Mouse (Mus musculus): ENCODE measurements around the gene Smcp. TPM values are rescaled to one million over a fixed set of nuclear protein-coding genes. Genes with fewer than 3 reads are reported as not detected.

Smcp gene
- polyA plus RNA-seq, 1 experiment from 2014 or later: not detected

DNA sequence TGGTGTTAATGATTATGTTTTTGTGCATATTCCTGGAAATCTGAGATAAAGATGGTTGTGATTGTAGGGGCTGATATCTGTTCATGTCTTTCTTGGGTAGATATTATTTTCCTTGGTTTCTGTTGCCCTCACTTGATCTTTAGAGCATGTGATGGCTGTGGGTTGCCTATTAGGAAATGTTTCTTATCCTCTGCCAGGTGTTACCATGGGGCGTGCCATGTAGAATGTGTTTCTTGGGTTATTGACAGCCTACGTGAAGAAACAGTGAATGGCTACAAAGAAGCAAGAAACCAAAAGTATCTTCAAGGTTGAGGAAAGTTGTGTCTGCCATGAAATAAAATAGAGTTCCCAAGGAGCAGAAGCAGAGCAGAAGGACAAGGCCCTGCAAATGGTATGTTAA is 9.6 kb upstream of the Smcp start:
- no peak overlapping the region for H3K27ac ChIP-seq (ENCODE audit: low read length)
- H3K4me1 ChIP-seq (ENCODE audit: control insufficient read depth, insufficient read depth, low read length): no peaks in the 10 kb centered on the region
- H3K36me3 ChIP-seq (ENCODE audit: control insufficient read depth, insufficient read depth): no peaks in the 10 kb centered on the region
- no peak overlapping the region for H3K4me3 ChIP-seq (ENCODE audit: low read length)
- no peak overlapping the region for H3K4me2 ChIP-seq (ENCODE audit: low read depth, low read length)
- no peak overlapping the region for H3K9ac ChIP-seq (ENCODE audit: low read length)
- H3K9me3 ChIP-seq (replicated peaks; ENCODE audit: control insufficient read depth, low read length): no peaks in the 10 kb centered on the region
- ATAC-seq (replicated peaks; ENCODE audit: extremely low read depth, insufficient read depth, low FRiP score): no peak
- 92% methylated on average over 2 of the region's 2 CpGs for WGBS
- H3K27me3 ChIP-seq (ENCODE audit: control insufficient read depth, insufficient read depth, low read length): no peaks in the 10 kb centered on the region

DNA sequence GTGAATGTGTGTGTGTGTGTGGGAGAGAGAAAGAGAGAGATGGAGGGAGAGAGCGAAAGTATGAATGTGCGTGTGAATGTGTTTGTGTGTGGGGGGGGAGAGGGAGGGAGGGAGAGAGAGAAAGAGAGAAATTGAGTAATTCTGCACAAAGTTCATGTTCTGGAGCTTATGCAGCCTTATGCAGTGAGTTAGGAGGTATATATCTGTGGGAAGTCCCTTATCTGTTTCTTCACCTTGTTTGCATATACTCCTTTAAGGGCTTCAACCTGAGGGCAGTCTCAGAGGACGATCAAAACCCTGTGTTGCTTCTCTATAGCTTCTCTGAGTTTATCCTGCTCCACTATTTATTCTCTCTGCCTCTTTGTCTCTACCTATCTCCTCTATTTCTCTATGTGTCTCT is 1.6 kb downstream of the Smcp start:
- no peak overlapping the region for H3K9ac ChIP-seq (ENCODE audit: low read length)
- 77% methylated on average over 3 of the region's 3 CpGs for WGBS
- no peak overlapping the region for H3K27ac ChIP-seq (ENCODE audit: low read length)
- no peaks in the 10 kb centered on the region for H3K9me3 ChIP-seq (replicated peaks; ENCODE audit: control insufficient read depth, low read length)
- no peak for ATAC-seq (replicated peaks; ENCODE audit: extremely low read depth, insufficient read depth, low FRiP score)
- H3K27me3 ChIP-seq (ENCODE audit: control insufficient read depth, insufficient read depth, low read length): no peaks in the 10 kb centered on the region
- H3K36me3 ChIP-seq (ENCODE audit: control insufficient read depth, insufficient read depth): no peaks in the 10 kb centered on the region
- no peaks in the 10 kb centered on the region for H3K4me1 ChIP-seq (ENCODE audit: control insufficient read depth, insufficient read depth, low read length)
- H3K4me3 ChIP-seq (ENCODE audit: low read length): no peak overlapping the region
- H3K4me2 ChIP-seq (ENCODE audit: low read depth, low read length): no peak overlapping the region

DNA sequence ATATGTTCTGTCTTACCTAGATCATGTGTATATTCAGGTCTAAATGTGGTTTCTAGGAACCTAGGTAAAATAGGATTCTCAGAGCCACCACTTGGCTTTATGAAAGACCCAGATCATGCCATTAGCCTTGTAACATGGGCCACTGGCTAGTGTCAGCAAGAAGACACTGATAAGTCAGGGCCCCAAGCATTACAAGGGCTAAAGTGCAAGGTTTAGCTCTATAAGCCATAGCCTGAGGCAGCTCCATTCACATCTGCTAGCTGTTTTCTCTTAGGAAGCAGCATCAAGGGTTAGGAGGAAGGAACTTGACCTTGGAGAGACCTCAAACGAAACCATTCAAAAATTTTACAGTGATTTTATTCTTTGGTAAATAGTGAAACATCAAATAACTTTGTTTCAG is 3.7 kb downstream of the Smcp start:
- Histone ChIP-seq H3K4me2 (ENCODE audit: low read depth, low read length) (no peak overlapping the region), H3K27ac (ENCODE audit: low read length) (no peak overlapping the region), H3K4me3 (ENCODE audit: low read length) (no peak overlapping the region), H3K4me1 (ENCODE audit: control insufficient read depth, insufficient read depth, low read length) (no peaks in the 10 kb centered on the region), H3K36me3 (ENCODE audit: control insufficient read depth, insufficient read depth) (no peaks in the 10 kb centered on the region), H3K9ac (ENCODE audit: low read length) (no peak overlapping the region), H3K27me3 (ENCODE audit: control insufficient read depth, insufficient read depth, low read length) (no peaks in the 10 kb centered on the region), H3K9me3 (replicated peaks; ENCODE audit: control insufficient read depth, low read length) (no peaks in the 10 kb centered on the region)
- 49% methylated on average over 1 of the region's 1 CpGs for WGBS
- ATAC-seq (replicated peaks; ENCODE audit: extremely low read depth, insufficient read depth, low FRiP score): no peak

DNA sequence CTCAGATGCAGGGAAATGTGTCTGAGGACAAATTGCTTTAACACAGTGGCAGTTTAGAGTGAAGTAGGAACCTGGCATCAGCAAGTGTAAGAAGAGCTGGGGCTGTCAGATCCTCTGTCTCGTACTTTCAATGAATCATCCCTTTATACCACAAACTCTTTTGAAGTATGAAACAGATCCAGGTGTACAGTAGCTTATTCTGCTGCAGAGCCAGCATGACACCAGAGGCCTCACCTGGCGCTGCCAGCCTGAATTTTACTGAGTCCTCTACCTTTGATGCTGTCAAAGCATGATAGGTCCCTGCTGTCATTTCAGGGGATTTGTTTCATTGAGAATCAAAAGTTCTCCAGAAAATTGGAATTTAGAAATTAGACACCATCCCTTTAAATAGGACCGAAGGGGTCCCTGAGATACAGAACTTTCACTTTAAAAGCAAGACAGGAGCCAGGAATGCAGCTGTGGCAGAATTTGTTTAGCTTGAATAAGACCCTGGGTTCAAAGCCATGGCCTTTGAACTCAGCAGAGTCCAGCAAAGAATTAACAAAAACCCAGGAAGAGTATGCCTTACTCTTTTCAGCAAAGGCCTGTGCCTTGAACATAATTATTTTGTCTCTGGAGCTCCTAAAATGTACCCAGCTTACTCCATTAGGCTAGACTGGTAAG is 5.5 kb downstream of the Smcp start:
- no peak overlapping the region for H3K27ac ChIP-seq (ENCODE audit: low read length)
- H3K4me2 ChIP-seq (ENCODE audit: low read depth, low read length): no peak overlapping the region
- no peaks in the 10 kb centered on the region for H3K27me3 ChIP-seq (ENCODE audit: control insufficient read depth, insufficient read depth, low read length)
- no peaks in the 10 kb centered on the region for H3K4me1 ChIP-seq (ENCODE audit: control insufficient read depth, insufficient read depth, low read length)
- ATAC-seq (replicated peaks; ENCODE audit: extremely low read depth, insufficient read depth, low FRiP score): no peak
- H3K4me3 ChIP-seq (ENCODE audit: low read length): no peak overlapping the region
- H3K36me3 ChIP-seq (ENCODE audit: control insufficient read depth, insufficient read depth): no peaks in the 10 kb centered on the region
- WGBS: 72% methylated on average over 3 of the region's 3 CpGs
- no peak overlapping the region for H3K9ac ChIP-seq (ENCODE audit: low read length)
- H3K9me3 ChIP-seq (replicated peaks; ENCODE audit: control insufficient read depth, low read length): no peaks in the 10 kb centered on the region

DNA sequence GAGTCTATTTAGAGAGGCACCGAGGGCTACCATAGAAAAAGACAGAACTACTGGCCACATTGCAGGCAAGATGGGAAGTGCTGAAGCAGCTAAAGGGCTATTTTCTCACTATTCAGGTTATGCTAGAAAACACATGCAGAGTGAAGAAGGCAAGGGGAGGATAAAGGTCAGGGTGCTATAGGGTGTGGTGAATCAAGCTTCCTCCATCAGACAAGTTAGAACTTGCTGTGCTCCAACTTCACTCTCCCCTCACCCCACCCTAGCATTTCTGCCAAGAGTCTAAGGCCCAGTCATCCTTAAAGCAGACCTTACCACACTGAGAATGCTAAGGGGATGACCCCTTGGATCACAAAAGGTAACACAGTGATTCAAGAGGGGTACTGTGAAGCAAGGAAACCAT is 9.3 kb downstream of the Smcp start:
- WGBS: 82% methylated on average over 1 of the region's 1 CpGs
- Histone ChIP-seq H3K27me3 (ENCODE audit: control insufficient read depth, insufficient read depth, low read length) (no peaks in the 10 kb centered on the region), H3K27ac (ENCODE audit: low read length) (no peak overlapping the region), H3K9me3 (replicated peaks; ENCODE audit: control insufficient read depth, low read length) (no peaks in the 10 kb centered on the region), H3K4me3 (ENCODE audit: low read length) (no peak overlapping the region), H3K4me2 (ENCODE audit: low read depth, low read length) (no peak overlapping the region), H3K36me3 (ENCODE audit: control insufficient read depth, insufficient read depth) (no peaks in the 10 kb centered on the region), H3K4me1 (ENCODE audit: control insufficient read depth, insufficient read depth, low read length) (no peaks in the 10 kb centered on the region), H3K9ac (ENCODE audit: low read length) (no peak overlapping the region)
- ATAC-seq (replicated peaks; ENCODE audit: extremely low read depth, insufficient read depth, low FRiP score): no peak

DNA sequence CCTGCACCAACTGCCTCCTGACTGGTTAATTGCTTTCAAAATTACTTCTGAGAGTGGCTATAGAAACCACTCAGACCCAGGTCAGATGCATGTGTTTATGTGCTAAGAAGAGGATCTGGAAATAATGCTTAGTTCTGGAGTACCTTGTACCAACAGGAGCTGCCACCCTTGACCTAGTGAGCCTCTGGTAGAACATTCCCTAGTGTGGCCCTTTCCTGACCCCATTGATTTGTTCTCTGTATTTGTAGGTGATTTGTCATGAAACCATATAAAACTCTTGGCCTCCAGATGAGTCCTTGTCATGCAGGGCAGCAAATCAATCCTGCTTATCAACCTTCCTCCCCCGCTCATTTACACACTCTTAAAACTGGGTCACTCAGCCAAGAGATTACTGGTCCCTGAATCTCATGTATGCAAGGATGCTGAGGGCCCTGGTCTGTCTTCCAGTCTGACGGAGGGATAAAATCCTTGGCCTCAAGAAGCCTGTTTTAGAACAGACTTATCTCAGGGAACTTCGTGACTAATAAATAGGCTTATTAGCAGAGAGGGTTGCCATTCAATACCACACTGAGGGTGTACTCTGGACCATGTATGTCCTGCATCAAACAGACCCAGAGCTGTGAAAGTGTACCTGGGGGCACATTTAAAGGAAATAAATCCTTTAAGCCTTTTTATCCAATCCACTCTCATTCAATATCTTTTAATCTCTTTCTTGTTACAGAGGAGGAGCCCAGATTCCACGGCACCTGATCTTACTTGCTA is 10.0 kb downstream of the Smcp start:
- 58% methylated on average over 4 of the region's 4 CpGs for WGBS

DNA sequence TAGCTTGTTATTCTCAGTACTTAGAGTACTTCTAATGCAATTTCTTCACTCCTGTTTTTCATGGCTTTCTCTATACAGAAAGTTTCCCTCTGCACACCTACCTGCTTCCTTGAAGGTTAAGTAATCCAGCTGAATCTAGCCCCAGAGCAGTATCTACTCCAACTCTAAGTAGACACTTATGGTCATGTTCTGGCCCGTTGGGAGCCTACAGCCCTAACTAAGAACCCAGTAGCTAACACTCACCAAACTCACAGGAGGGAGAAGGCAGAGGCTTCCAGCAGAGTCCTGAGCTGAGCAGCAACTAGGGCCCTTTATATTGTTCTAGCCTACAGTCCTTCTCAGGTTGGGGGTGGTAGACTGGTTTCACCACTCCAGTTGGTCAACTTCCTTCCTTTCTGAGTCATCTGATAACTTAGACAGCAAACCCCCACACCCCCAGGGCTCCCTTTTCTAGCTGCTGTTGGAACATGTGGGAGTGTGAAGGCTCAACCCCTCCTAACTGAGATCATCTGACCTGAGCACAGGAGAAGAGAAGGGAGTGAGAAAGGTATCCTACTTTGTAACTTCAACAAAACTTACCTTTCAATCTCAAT is 15.3 kb downstream of the Smcp start, which contains the start of gene Ivl:
TSS of gene Ivl (minus strand) at position 287 of the 593 bp plus-strand sequence.
- 59% methylated on average over 1 of the region's 1 CpGs for WGBS
- ATAC-seq (replicated peaks; ENCODE audit: extremely low read depth, insufficient read depth, low FRiP score): no peak

More for the DNA sequence above, 10.0 kb downstream of the Smcp start:
- H3K9me3 ChIP-seq (replicated peaks; ENCODE audit: control insufficient read depth, low read length): no peaks in the 10 kb centered on the region
- H3K4me1 ChIP-seq (ENCODE audit: control insufficient read depth, insufficient read depth, low read length): no peaks in the 10 kb centered on the region
- ATAC-seq (replicated peaks; ENCODE audit: extremely low read depth, insufficient read depth, low FRiP score): no peak
- no peak overlapping the region for H3K4me2 ChIP-seq (ENCODE audit: low read depth, low read length)
- H3K27me3 ChIP-seq (ENCODE audit: control insufficient read depth, insufficient read depth, low read length): no peaks in the 10 kb centered on the region
- H3K27ac ChIP-seq (ENCODE audit: low read length): no peak overlapping the region
- H3K9ac ChIP-seq (ENCODE audit: low read length): no peak overlapping the region
- no peaks in the 10 kb centered on the region for H3K36me3 ChIP-seq (ENCODE audit: control insufficient read depth, insufficient read depth)
- no peak overlapping the region for H3K4me3 ChIP-seq (ENCODE audit: low read length)

DNA sequence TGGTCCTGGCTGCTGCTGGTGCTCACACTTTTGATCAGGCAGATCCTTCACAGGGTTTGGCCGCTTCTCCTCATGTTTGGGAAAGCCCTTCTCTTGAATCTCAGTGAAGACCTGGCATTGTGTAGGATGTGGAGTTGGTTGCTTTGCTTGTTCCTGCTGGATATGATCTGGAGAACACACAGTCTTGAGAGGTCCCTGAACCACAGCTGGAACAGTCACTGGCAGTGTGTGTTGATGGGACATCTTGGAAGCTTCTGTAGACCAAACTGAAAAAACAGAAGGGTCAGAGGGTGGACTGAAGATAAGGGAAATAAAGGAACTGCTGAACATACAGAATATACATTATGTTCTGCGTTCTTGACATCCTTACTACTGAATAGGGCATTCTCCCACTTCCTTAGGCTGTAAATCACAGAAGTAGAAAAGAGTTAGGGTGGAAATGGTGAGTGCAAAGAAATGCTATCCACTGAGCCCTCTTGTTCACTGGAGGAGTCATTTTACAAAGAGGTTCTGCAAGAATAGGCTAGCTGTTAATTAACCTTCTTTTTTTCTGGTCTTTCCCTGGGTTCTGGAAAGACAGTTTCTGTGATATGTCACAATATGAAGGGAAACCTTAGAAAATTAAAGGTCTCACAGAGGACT is 16.2 kb downstream of the Smcp start:
- 47% methylated on average over 2 of the region's 2 CpGs for WGBS
- ATAC-seq (replicated peaks; ENCODE audit: extremely low read depth, insufficient read depth, low FRiP score): no peak
- no peaks in the 10 kb centered on the region for H3K36me3 ChIP-seq (ENCODE audit: control insufficient read depth, insufficient read depth)

More for the DNA sequence above, 15.3 kb downstream of the Smcp start, which contains the start of gene Ivl:
- no peak within 1 kb of the TSS for H3K9ac ChIP-seq (ENCODE audit: low read length)
- no peaks in the 10 kb centered on the region for H3K9me3 ChIP-seq (replicated peaks; ENCODE audit: control insufficient read depth, low read length)
- no peak within 1 kb of the TSS for H3K4me3 ChIP-seq (ENCODE audit: low read length)
- no peaks in the 10 kb centered on the region for H3K36me3 ChIP-seq (ENCODE audit: control insufficient read depth, insufficient read depth)
- H3K4me2 ChIP-seq (ENCODE audit: low read depth, low read length): no peak within 1 kb of the TSS
- H3K4me1 ChIP-seq (ENCODE audit: control insufficient read depth, insufficient read depth, low read length): no peaks in the 10 kb centered on the region
- no peak within 1 kb of the TSS for H3K27ac ChIP-seq (ENCODE audit: low read length)
- H3K27me3 ChIP-seq (ENCODE audit: control insufficient read depth, insufficient read depth, low read length): no peaks in the 10 kb centered on the region

DNA sequence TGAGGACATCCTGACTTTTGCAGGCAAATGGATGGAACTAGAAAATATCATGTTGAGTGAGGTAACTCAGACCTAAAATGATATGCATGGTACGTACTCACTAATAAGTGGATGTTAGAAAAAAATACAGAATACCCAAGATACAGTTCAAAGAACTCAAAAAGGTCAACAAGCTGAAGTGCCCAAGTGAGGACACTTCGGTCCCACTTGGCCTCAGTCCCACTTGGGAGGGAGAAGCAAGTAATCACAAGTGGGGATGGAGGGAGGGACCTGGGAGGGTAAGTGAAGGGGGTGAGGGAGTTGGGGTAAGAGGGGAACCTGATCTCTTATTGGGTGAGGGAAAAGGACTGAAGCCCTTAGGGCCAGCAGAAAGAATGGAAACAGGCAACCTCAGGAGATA is 20.0 kb downstream of the Smcp start:
- Histone ChIP-seq H3K9ac (ENCODE audit: low read length) (no peak overlapping the region), H3K9me3 (replicated peaks; ENCODE audit: control insufficient read depth, low read length) (no peaks in the 10 kb centered on the region), H3K4me2 (ENCODE audit: low read depth, low read length) (no peak overlapping the region), H3K4me1 (ENCODE audit: control insufficient read depth, insufficient read depth, low read length) (no peaks in the 10 kb centered on the region), H3K27me3 (ENCODE audit: control insufficient read depth, insufficient read depth, low read length) (no peaks in the 10 kb centered on the region), H3K36me3 (ENCODE audit: control insufficient read depth, insufficient read depth) (no peaks in the 10 kb centered on the region), H3K4me3 (ENCODE audit: low read length) (no peak overlapping the region), H3K27ac (ENCODE audit: low read length) (no peak overlapping the region)
- ATAC-seq (replicated peaks; ENCODE audit: extremely low read depth, insufficient read depth, low FRiP score): no peak
- 69% methylated on average over 2 of the region's 2 CpGs for WGBS

More for the DNA sequence above, 16.2 kb downstream of the Smcp start:
- Histone ChIP-seq H3K9ac (ENCODE audit: low read length) (no peak overlapping the region), H3K4me1 (ENCODE audit: control insufficient read depth, insufficient read depth, low read length) (no peaks in the 10 kb centered on the region), H3K9me3 (replicated peaks; ENCODE audit: control insufficient read depth, low read length) (no peaks in the 10 kb centered on the region), H3K27ac (ENCODE audit: low read length) (no peak overlapping the region), H3K4me2 (ENCODE audit: low read depth, low read length) (no peak overlapping the region), H3K4me3 (ENCODE audit: low read length) (no peak overlapping the region), H3K27me3 (ENCODE audit: control insufficient read depth, insufficient read depth, low read length) (no peaks in the 10 kb centered on the region)

Measured in heart, embryonic 16.5 days (tissue).